Mouse (Mus musculus): ENCODE measurements around the gene Izumo1r. TPM values are rescaled to one million over a fixed set of nuclear protein-coding genes. Genes with fewer than 3 reads are reported as not detected.

The Izumo1r gene
- total and polyA plus RNA-seq, 3 experiments: not detected

DNA sequence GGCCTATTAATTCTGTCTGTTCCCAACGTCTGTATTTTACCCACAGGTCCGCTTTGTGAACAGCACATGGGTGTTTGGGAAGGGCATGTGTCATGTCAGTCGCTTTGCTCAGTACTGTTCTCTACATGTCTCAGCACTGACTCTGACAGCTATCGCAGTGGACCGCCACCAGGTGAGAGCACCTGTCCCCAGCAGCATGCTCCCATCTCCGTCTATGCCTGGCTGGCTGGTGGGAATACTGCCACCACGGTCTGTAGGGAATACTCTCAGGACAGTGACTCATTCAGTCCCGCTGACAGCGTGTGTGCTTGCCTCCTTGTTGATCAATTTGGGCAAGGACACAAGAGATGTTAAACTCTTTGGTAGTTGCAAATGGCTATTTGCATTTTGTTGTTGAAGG is 39.0 kb downstream of the Izumo1r start:
- Histone ChIP-seq H3K4me3 (ENCODE audit: control insufficient read depth in 1 of 2, insufficient read depth in 1 of 2, low read depth in 2 of 2, low read length in 2 of 2) (no peak overlapping the region), H3K79me2 (ENCODE audit: control insufficient read depth, insufficient read depth, low read length, poor library complexity) (no peaks in the 10 kb centered on the region)

DNA sequence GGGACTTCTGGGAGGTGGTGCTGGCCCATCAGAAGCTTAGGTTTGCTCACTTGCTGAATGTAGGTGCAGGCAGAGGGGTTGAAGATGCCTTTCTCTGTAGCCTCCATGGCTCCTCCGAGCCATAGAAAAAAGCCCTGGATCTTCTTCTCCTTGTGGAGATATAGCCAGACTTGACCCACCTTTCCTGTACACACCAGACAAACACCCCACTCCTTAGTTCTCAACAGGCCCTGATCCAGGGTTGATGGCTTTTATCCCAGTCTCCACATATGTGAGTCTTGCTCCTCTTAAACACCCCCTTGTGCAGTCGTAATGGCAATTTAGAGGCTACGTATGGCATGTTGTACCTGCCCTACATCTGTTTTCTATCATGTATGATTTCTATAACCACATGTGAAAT is 40.6 kb downstream of the Izumo1r start:
- Histone ChIP-seq H3K27me3 (ENCODE audit: control insufficient read depth in 1 of 2, insufficient read depth in 2 of 2, low read length in 2 of 2) (peaks cover 0 to 11% of the 10 kb centered on the region in 2 experiments; a peak in 2 of 4 replicates), H3K27ac (ENCODE audit: control insufficient read depth, low read depth, low read length) (no peak overlapping the region), H3K36me3 (ENCODE audit: control insufficient read depth in 1 of 2, insufficient read depth in 2 of 2, low read length in 2 of 2) (peaks cover 0 to 2% of the 10 kb centered on the region in 2 experiments; a peak in 1 of 4 replicates), H3K9ac (ENCODE audit: control insufficient read depth, low read depth, low read length, poor library complexity, severe bottlenecking) (no peak overlapping the region), H3K9me3 (replicated peaks; ENCODE audit: insufficient read depth, low read length) (no peaks in the 10 kb centered on the region), H3K79me2 (ENCODE audit: control insufficient read depth, insufficient read depth, low read length, poor library complexity) (no peaks in the 10 kb centered on the region), H3K4me1 (ENCODE audit: control insufficient read depth in 1 of 2, insufficient read depth in 2 of 2, low read length in 2 of 2) (peaks cover 0 to 6% of the 10 kb centered on the region in 2 experiments; a peak in 3 of 4 replicates), H3K4me3 (ENCODE audit: control insufficient read depth in 1 of 2, insufficient read depth in 1 of 2, low read depth in 2 of 2, low read length in 2 of 2) (no peak overlapping the region)
- TF ChIP-seq MAFK (IDR thresholded peaks at IDR 0.05; ENCODE audit: borderline replicate concordance, low read depth, low read length): no peak
- TF ChIP-seq ETS1 (IDR thresholded peaks at IDR 0.05; ENCODE audit: low read depth, low read length): no peak
- no peak for DNase-seq (ENCODE audit: low read depth, low spot score)

More for the DNA sequence above, 39.0 kb downstream of the Izumo1r start:
- DNase-seq (ENCODE audit: low read depth, low spot score): no peak
- Histone ChIP-seq H3K36me3 (ENCODE audit: control insufficient read depth in 1 of 2, insufficient read depth in 2 of 2, low read length in 2 of 2) (no peaks in the 10 kb centered on the region), H3K9me3 (replicated peaks; ENCODE audit: insufficient read depth, low read length) (no peaks in the 10 kb centered on the region), H3K4me1 (ENCODE audit: control insufficient read depth in 1 of 2, insufficient read depth in 2 of 2, low read length in 2 of 2) (no peaks in the 10 kb centered on the region), H3K27me3 (ENCODE audit: control insufficient read depth in 1 of 2, insufficient read depth in 2 of 2, low read length in 2 of 2) (peaks cover 4 to 14% of the 10 kb centered on the region in 2 experiments; a peak in 3 of 4 replicates), H3K27ac (ENCODE audit: control insufficient read depth, low read depth, low read length) (no peak overlapping the region), H3K9ac (ENCODE audit: control insufficient read depth, low read depth, low read length, poor library complexity, severe bottlenecking) (no peak overlapping the region)
- TF ChIP-seq MXI1 (IDR thresholded peaks at IDR 0.05; ENCODE audit: low read depth, low read length) (no peak), RCOR1 (IDR thresholded peaks at IDR 0.05; ENCODE audit: low read depth, low read length) (no peak), MAX (IDR thresholded peaks at IDR 0.05; ENCODE audit: low read length) (no peak), MEF2A (IDR thresholded peaks at IDR 0.05; ENCODE audit: extremely low read depth, insufficient replicate concordance, low read depth, low read length, poor library complexity, severe bottlenecking) (no peak), UBTF (IDR thresholded peaks at IDR 0.05; ENCODE audit: borderline replicate concordance, insufficient read depth, low read depth, low read length) (no peak), KAT2A (conservative IDR thresholded peaks at IDR 0.05; ENCODE audit: low read depth, low read length) (no peak), GATA1 (IDR thresholded peaks at IDR 0.05; ENCODE audit: low read depth, low read length) (no peak), POLR2AphosphoS5 (IDR thresholded peaks at IDR 0.05; ENCODE audit: borderline replicate concordance, low read depth, low read length) (no peak; the same call in 1 of the 2 replicates), CHD2 (IDR thresholded peaks at IDR 0.05; ENCODE audit: low read length) (no peak), NELFE (IDR thresholded peaks at IDR 0.05; ENCODE audit: low read depth, low read length) (no peak), TBP (IDR thresholded peaks at IDR 0.05; ENCODE audit: low read depth, low read length) (no peak), SMC3 (IDR thresholded peaks at IDR 0.05; ENCODE audit: low read depth, low read length) (no peak), USF2 (IDR thresholded peaks at IDR 0.05; ENCODE audit: borderline replicate concordance in 1 of 2, insufficient read depth in 1 of 2, low read depth in 1 of 2, low read length in 2 of 2) (no peak), MYC (IDR thresholded peaks at IDR 0.05; ENCODE audit: low read depth, low read length) (no peak), POLR2AphosphoS2 (IDR thresholded peaks at IDR 0.05; ENCODE audit: low read length) (no peak), ZC3H11A (IDR thresholded peaks at IDR 0.05; ENCODE audit: low read depth, low read length) (no peak), POLR2A (IDR thresholded peaks at IDR 0.05; ENCODE audit: control insufficient read depth in 1 of 2, insufficient read depth in 1 of 2, low read depth in 1 of 2, low read length in 2 of 2, poor library complexity in 1 of 2) (no peak), GABPA (IDR thresholded peaks at IDR 0.05; ENCODE audit: low read depth, low read length) (no peak), EP300 (IDR thresholded peaks at IDR 0.05; ENCODE audit: low read depth in 1 of 2, low read length in 2 of 2) (no peak)

Data from MEL (cell line).